Mouse (Mus musculus): ENCODE results near the gene Akap5. TPM values are rescaled to one million over a fixed set of nuclear protein-coding genes. Genes with fewer than 3 reads are reported as not detected.

Akap5 gene
- polyA plus RNA-seq (2014; fragmentation: Nextera tagmentation; extraction: Ambion mirVana): 3.9 and 4.4 TPM in 2 replicates

- Histone ChIP-seq H3K27ac (ENCODE audit: low read depth, low read length) (no peak within 1 kb of the TSS), H3K9me3 (ENCODE audit: control insufficient read depth, low read length) (no peaks in the 10 kb centered on the region), H3K4me1 (ENCODE audit: control insufficient read depth, insufficient read depth, low read length) (no peaks in the 10 kb centered on the region), H3K36me3 (ENCODE audit: control insufficient read depth, insufficient read depth, low read length) (no peaks in the 10 kb centered on the region), H3K4me2 (ENCODE audit: low read depth) (peak within 1 kb of the TSS; percentile 89), H3K27me3 (ENCODE audit: control insufficient read depth, insufficient read depth, low read length) (0 out of 2 replicates have a peak, but pooled peaks cover 3% of the 10 kb centered on the region), H3K9ac (ENCODE audit: low read length) (peak within 1 kb of the TSS; percentile 78), H3K4me3 (ENCODE audit: low read depth, low read length) (peak within 1 kb of the TSS; percentile 58)
- DNase-seq (ENCODE audit: low spot score) (peak; percentile 88), ATAC-seq (ENCODE audit: insufficient read depth, low FRiP score, low TSS enrichment) (peak; percentile 98)
- 2% methylated on average over 53 of the region's 53 CpGs for WGBS
Measured at GRCm38 (mm10) chr12:76324679-76325431, at the start of gene Akap5. Akap5 (plus strand) TSS chr12:76324891.

DNA sequence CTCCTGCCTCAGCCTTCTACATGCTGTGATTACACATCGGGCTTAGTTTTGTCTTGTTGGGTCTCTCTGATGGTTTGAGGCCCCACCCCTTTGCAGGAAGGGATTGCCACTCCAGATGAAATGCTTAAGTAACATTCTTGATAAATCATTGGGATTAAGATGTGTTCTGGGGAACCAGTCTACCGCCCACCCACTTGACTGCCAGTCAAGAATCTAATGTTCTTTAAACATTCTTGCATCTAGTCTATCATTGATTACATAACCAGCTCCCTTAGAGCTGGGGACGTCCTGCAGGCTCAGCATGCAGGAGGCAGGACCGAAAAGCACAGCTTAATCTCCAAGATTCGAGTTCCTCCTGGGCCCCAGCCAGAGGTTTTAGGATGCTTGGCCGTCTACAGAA, 46.5 kb upstream of the Akap5 start:
- Histone ChIP-seq H3K27ac (ENCODE audit: low read depth, low read length) (no peak overlapping the region), H3K4me2 (ENCODE audit: low read depth) (no peak overlapping the region), H3K9me3 (ENCODE audit: control insufficient read depth, low read length) (no peaks in the 10 kb centered on the region), H3K4me1 (ENCODE audit: control insufficient read depth, insufficient read depth, low read length) (no peaks in the 10 kb centered on the region), H3K27me3 (ENCODE audit: control insufficient read depth, insufficient read depth, low read length) (no peaks in the 10 kb centered on the region), H3K36me3 (ENCODE audit: control insufficient read depth, insufficient read depth, low read length) (no peaks in the 10 kb centered on the region), H3K4me3 (ENCODE audit: low read depth, low read length) (no peak overlapping the region), H3K9ac (ENCODE audit: low read length) (no peak overlapping the region)
- WGBS: 93% methylated on average over 6 of the region's 6 CpGs
- ATAC-seq (ENCODE audit: insufficient read depth, low FRiP score, low TSS enrichment): no peak
- DNase-seq (ENCODE audit: low spot score): no peak

GRCm38 (mm10) chr12:76280556-76280955, 44.1 kb upstream of the Akap5 start:
- Histone ChIP-seq H3K27ac (ENCODE audit: low read depth, low read length) (no peak overlapping the region), H3K27me3 (ENCODE audit: control insufficient read depth, insufficient read depth, low read length) (no peaks in the 10 kb centered on the region), H3K4me3 (ENCODE audit: low read depth, low read length) (no peak overlapping the region), H3K4me1 (ENCODE audit: control insufficient read depth, insufficient read depth, low read length) (no peaks in the 10 kb centered on the region), H3K4me2 (ENCODE audit: low read depth) (no peak overlapping the region), H3K36me3 (ENCODE audit: control insufficient read depth, insufficient read depth, low read length) (no peaks in the 10 kb centered on the region), H3K9me3 (ENCODE audit: control insufficient read depth, low read length) (no peaks in the 10 kb centered on the region), H3K9ac (ENCODE audit: low read length) (no peak overlapping the region)
- WGBS: 91% methylated on average over 9 of the region's 9 CpGs
- ATAC-seq (ENCODE audit: insufficient read depth, low FRiP score, low TSS enrichment) (no peak), DNase-seq (ENCODE audit: low spot score) (no peak)

DNA sequence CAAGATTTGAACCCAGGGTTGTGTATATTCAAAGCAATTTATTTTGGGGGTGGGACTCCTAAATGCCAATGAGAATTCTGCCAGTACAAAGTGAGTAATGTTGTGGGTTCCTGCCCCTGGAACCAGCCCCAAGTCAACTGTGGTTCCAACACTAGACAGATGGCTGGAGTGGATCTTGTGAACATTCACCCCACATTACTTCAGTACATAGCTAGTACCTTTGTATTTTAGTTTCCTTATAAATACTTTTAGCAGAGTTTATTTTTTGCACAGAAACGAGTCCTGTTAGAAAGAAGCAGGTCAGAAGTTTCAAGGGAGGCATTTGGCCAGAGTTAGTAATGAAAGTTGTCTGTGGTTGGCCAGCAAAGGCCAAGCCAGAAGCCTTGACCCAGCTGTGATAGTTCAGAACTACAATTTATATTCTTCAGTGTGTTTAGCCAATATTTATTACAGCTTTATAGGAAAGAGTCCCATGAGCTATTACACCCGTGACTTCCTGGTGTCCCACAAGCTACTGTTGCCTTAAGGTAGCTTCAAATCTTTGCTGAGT, 43.5 kb upstream of the Akap5 start:
- no peaks in the 10 kb centered on the region for H3K9me3 ChIP-seq (ENCODE audit: control insufficient read depth, low read length)
- H3K4me1 ChIP-seq (ENCODE audit: control insufficient read depth, insufficient read depth, low read length): no peaks in the 10 kb centered on the region
- no peak overlapping the region for H3K4me3 ChIP-seq (ENCODE audit: low read depth, low read length)
- 89% methylated on average over 2 of the region's 2 CpGs for WGBS
- DNase-seq (ENCODE audit: low spot score): no peak
- H3K27ac ChIP-seq (ENCODE audit: low read depth, low read length): no peak overlapping the region
- H3K36me3 ChIP-seq (ENCODE audit: control insufficient read depth, insufficient read depth, low read length): no peaks in the 10 kb centered on the region
- H3K9ac ChIP-seq (ENCODE audit: low read length): no peak overlapping the region
- H3K4me2 ChIP-seq (ENCODE audit: low read depth): no peak overlapping the region
- ATAC-seq (ENCODE audit: insufficient read depth, low FRiP score, low TSS enrichment): no peak
- H3K27me3 ChIP-seq (ENCODE audit: control insufficient read depth, insufficient read depth, low read length): no peaks in the 10 kb centered on the region

DNA sequence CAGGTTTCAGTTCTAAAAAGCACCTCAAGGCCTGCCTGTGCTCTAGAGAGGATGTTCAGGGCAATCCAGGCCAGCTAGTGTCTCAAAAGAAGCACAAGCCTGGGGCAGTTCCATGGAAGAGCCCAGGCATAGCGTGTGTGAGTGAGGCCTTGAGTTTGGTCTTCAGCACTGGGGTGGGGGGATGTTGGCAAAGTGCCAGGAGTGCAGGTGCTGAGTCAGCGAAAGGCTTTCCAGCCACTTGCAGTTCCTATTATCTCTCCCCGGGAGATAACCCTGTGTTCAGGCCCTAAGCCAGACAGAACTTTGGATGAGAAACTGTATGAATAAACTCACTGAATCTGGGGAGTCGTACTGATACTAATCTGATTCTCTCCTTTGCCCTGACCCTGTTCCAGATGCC, 42.6 kb upstream of the Akap5 start:
- Histone ChIP-seq H3K36me3 (ENCODE audit: control insufficient read depth, insufficient read depth, low read length) (no peaks in the 10 kb centered on the region), H3K9me3 (ENCODE audit: control insufficient read depth, low read length) (no peaks in the 10 kb centered on the region), H3K9ac (ENCODE audit: low read length) (no peak overlapping the region), H3K27me3 (ENCODE audit: control insufficient read depth, insufficient read depth, low read length) (no peaks in the 10 kb centered on the region), H3K4me1 (ENCODE audit: control insufficient read depth, insufficient read depth, low read length) (no peaks in the 10 kb centered on the region), H3K4me2 (ENCODE audit: low read depth) (no peak overlapping the region), H3K27ac (ENCODE audit: low read depth, low read length) (no peak overlapping the region), H3K4me3 (ENCODE audit: low read depth, low read length) (no peak overlapping the region)
- no peak for DNase-seq (ENCODE audit: low spot score)
- no peak for ATAC-seq (ENCODE audit: insufficient read depth, low FRiP score, low TSS enrichment)
- WGBS: 79% methylated on average over 4 of the region's 4 CpGs

DNA sequence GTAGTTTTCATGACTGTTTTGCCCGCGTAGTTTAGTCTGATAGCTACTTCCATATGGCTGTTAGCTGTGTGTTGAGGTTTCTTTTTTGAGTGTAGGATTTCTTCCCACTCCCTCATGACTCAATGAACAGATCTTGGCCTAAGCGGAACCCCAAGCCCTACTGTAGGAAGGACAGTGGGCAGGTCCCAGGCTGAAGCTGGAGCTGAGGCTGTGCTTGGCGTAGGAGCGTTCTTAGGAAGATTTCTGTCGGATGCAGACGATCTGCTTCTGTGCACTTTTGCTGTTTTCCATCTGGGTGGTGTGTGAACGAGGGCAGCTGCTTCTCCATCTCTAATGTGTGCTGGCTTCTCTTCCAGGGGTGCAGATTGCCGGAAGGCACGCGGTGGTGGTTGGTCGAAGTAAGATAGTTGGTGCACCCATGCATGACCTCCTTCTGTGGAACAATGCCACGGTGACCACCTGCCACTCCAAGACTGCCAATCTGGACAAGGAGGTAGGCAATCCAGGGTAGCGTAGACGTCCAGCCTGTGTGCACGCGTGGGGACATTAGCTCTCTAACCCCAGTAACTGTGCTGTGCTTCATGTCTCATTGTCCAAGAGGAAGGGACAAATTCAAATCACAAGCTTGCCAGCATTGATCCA, 42.0 kb upstream of the Akap5 start:
- no peaks in the 10 kb centered on the region for H3K36me3 ChIP-seq (ENCODE audit: control insufficient read depth, insufficient read depth, low read length)
- H3K9ac ChIP-seq (ENCODE audit: low read length): no peak overlapping the region
- 96% methylated on average over 17 of the region's 17 CpGs for WGBS

DNA sequence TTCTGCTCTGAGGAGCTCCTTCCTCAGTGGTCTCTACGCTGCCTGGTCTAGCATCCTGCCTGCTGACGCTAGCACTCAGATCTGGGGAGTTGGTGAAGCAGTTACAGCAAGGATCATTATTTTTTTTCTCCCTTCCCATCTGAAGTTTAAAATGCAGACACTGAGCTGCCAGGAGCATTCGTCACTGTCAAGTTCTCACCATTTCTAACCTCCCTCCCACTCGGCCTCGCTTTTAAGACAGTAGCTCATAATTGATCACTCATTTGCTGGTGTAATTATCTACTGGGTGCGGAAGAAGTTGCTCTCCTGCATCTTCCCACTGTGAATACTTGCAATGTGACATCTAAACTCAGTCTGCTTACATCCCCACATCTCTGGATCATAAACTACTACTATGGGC, 39.3 kb upstream of the Akap5 start:
- DNase-seq (ENCODE audit: low spot score) (no peak), ATAC-seq (ENCODE audit: insufficient read depth, low FRiP score, low TSS enrichment) (no peak)
- Histone ChIP-seq H3K9me3 (ENCODE audit: control insufficient read depth, low read length) (no peaks in the 10 kb centered on the region), H3K9ac (ENCODE audit: low read length) (no peak overlapping the region), H3K27me3 (ENCODE audit: control insufficient read depth, insufficient read depth, low read length) (no peaks in the 10 kb centered on the region), H3K4me1 (ENCODE audit: control insufficient read depth, insufficient read depth, low read length) (no peaks in the 10 kb centered on the region), H3K4me2 (ENCODE audit: low read depth) (no peak overlapping the region), H3K36me3 (ENCODE audit: control insufficient read depth, insufficient read depth, low read length) (no peaks in the 10 kb centered on the region), H3K4me3 (ENCODE audit: low read depth, low read length) (no peak overlapping the region), H3K27ac (ENCODE audit: low read depth, low read length) (no peak overlapping the region)
- 80% methylated on average over 6 of the region's 6 CpGs for WGBS

More for the DNA sequence above, 42.0 kb upstream of the Akap5 start:
- no peak overlapping the region for H3K4me3 ChIP-seq (ENCODE audit: low read depth, low read length)
- H3K4me2 ChIP-seq (ENCODE audit: low read depth): no peak overlapping the region
- no peaks in the 10 kb centered on the region for H3K4me1 ChIP-seq (ENCODE audit: control insufficient read depth, insufficient read depth, low read length)
- ATAC-seq (ENCODE audit: insufficient read depth, low FRiP score, low TSS enrichment): no peak
- DNase-seq (ENCODE audit: low spot score): no peak
- H3K27ac ChIP-seq (ENCODE audit: low read depth, low read length): no peak overlapping the region
- H3K27me3 ChIP-seq (ENCODE audit: control insufficient read depth, insufficient read depth, low read length): no peaks in the 10 kb centered on the region
- H3K9me3 ChIP-seq (ENCODE audit: control insufficient read depth, low read length): no peaks in the 10 kb centered on the region

DNA sequence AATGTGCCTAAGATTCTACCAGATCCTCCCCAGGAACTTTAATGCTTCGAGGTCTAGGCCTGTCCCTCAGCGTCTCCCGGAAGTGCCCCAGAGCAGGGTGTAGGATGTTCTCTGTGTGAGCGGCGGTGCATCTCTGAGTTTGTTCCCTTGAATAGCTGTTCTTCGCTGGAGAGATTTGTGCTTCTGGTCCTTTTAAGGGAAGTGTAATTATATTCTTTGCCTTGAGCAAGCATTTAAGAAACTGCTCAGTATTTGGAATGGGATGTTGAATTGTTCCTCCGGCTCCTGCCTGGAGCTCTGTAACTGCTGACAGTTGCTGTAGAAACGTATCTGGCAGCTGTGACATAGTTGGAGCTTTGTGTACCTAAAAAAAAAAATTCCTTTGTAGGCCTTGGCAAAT, 36.7 kb upstream of the Akap5 start:
- 56% methylated on average over 8 of the region's 8 CpGs for WGBS
- DNase-seq (ENCODE audit: low spot score) (no peak), ATAC-seq (ENCODE audit: insufficient read depth, low FRiP score, low TSS enrichment) (no peak)
- Histone ChIP-seq H3K27ac (ENCODE audit: low read depth, low read length) (no peak overlapping the region; the same call in 1 of the 2 replicates), H3K9me3 (ENCODE audit: control insufficient read depth, low read length) (no peaks in the 10 kb centered on the region), H3K4me1 (ENCODE audit: control insufficient read depth, insufficient read depth, low read length) (no peaks in the 10 kb centered on the region), H3K4me2 (ENCODE audit: low read depth) (no peak overlapping the region), H3K27me3 (ENCODE audit: control insufficient read depth, insufficient read depth, low read length) (no peaks in the 10 kb centered on the region), H3K9ac (ENCODE audit: low read length) (no peak overlapping the region), H3K36me3 (ENCODE audit: control insufficient read depth, insufficient read depth, low read length) (no peaks in the 10 kb centered on the region), H3K4me3 (ENCODE audit: low read depth, low read length) (no peak overlapping the region)

Data from neural tube, embryonic 11.5 days (tissue).